Mouse (Mus musculus): Measurements from ENCODE around the gene F8. TPM values are rescaled to one million over a fixed set of nuclear protein-coding genes. Genes with fewer than 3 reads are reported as not detected.
"Not testable (repeated sequence)": the region's sequence is repeated elsewhere in the genome, so short reads cannot be mapped to it uniquely, and the experiment has no call there.

F8 gene
- under 1 TPM; 0.53 to 0.96 (median 0.72) TPM for total RNA-seq (2022)

DNA sequence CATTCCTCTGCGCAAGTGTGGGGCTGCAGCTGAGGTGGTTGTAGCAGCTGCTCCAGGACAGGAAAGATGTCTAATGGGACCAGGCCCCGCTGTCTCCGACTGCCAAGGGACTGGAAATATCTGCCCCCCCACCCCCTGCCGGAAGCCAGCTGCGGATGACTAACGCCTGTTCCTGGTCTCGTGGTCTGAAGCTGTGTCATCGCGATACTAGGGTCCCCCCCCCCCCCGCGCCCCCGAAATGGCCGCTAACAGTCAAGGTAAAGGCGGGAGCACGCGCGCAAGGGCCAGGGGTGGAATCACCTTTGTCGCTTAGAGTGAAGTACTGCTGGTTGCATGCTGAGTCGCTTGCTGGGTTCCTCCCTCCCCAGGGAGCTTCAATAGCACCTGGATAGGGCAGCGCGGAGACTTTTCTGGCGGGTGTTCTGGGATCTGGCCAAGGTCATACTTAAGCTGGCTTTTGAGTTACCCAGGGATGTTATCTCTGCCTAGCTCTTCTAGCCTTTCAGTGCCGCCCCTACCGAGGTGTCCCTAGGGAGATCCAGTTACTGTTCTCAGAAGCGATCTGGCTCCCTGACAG lies at the start of gene F8, which contains the start of gene Fundc2:
F8 (minus strand) TSS at position 421 of the 577 bp plus-strand sequence.
Fundc2 (plus strand) TSS at position 205 of the 577 bp plus-strand sequence.
- peak; percentile 71 to 73 for DNase-seq (ENCODE audit: low spot score in 2 of 2)

DNA sequence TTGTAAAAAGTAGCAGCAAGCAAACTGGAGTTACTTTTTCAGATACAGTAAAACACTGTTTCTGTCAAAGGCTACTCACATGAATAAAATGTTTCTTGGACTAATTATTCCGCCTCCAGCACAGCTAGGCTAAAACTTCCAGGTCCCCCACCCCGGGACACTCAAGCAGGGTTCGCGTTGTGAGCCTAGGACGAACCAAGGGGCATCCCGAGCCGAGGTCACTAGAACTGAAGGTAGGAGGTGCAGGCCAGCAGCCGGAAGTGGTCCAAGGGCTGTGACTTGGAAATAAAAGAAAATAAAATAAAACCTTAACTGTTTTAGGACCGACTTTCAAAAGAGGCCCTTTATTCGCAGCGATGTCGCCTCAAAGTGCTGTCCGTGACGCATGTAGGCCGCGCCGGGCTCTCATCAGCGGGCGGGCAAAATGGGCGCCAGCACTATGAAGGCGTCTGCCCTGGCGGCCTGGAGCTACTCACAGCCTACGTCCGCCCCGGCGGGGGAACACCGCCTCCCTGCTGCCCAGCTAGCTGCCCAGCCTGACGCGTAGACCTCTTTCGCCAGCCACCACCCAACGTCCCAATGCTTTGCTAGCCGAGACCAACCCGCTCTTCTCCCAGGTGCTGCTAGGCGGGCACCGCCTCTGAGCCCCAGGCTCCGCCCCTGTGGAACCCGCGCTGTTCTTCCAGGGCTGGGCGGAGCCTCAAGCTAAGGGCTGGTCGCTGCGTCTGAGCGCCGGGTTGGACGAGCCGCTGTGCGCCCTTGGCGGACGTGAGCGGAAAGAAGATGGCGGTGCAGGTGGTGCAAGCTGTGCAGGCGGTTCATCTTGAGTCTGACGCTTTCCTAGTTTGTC lies 33.7 kb upstream of the F8 start, which contains the start of the genes Cmc4, Mtcp1 and Brcc3:
Cmc4 (minus strand) TSS at position 649 of the 850 bp plus-strand sequence.
Mtcp1 (minus strand) TSS at position 653 of the 850 bp plus-strand sequence.
Brcc3 (plus strand) TSS at position 693 of the 850 bp plus-strand sequence.
- DNase-seq (ENCODE audit: low spot score in 2 of 2): peak; percentile 73 to 84

DNA sequence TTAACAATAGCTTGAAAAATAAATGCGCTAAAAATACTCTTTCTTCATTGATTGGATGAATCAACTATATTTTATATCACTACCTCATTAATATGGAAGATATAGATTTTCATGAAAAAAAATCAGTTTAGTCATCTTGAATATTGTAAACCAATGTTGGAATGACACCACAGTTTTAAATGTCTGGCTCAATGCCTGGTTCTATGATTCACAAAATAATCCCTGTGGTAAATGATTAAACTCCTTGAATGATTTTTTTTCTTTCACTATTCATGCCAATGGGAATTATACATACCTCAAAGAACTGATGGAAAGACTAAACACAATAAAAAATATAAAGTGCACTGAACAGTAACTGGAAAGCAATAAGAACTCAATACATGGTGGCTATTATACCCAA lies 27.3 kb upstream of the F8 start:
- no peak for DNase-seq (ENCODE audit: low spot score in 2 of 2)

DNA sequence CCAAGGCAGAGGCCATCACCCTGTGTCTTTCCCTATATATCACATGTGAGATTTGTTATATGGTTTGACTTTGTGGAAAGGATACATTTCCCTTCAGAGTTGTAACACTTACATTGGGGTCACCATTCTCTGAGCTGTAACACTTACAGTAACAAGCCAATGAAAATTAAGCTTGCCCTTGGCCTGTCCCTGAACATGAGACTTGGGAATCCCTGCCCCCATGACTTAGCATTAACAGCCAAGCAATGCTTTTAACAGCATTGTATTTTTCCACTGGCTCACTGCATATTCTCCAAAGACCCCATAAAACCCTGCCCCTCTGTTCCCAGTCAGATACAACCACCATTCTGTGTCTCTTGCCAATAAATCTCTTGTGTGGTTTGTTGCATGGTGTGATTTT lies 20.9 kb upstream of the F8 start:
- DNase-seq (ENCODE audit: low spot score in 2 of 2): no peak

DNA sequence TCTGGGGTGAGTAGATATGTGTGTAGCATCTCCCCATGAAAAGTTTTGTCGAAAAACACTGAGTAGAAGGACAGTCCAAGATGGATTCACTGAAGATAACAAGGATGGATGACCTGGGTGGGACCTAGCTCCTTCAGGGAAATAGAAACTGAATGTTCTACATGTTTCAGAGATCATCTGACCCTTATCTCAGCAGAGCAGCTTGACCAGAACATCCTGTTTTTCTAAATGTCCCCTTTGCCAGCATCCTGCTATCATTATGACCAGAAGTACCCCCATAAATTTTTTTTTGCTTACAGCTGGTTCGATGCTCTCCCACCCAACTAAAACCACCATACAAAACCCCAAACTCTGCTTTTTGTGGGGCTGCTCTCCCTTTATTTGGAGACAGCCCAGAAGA lies 20.3 kb upstream of the F8 start:
- no peak for DNase-seq (ENCODE audit: low spot score in 2 of 2)

DNA sequence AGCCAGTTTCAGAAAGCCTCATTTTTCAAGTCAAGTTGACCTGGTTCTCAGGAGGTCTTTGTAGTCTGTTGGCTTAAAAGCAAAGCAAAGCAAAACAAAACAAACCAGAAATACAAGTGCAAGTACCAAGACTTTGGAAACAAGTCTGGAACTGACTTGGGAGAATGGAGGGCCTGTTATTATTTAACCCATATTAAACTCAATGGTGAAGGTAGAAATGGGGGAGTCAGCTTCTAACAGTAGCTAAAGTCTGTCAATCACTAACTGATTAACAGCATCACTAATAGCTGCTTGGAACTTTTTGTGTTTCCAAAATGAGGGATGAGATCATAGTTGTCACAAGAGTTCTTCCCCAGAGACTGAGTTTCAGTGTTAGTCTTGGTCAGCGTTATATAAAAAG lies 17.1 kb upstream of the F8 start:
- no peak for DNase-seq (ENCODE audit: low spot score in 2 of 2)

DNA sequence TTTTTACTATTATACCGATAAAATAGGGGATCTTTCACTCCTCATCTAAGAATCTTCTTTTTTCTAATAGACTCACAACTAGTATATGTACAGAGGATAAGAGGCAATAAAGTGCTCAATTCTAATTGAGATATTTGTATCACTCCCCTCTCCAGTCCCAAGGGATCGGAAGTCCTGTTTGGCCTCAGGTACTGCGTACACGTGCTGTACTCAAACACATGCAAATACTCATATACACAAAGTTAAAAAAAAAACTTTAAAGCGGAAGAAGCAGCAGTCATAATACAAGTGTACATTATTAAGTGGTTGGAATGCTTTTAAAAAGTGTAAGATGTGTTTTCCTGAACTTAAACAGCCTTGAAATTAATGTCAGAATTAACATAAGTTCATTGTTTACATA lies 716 bp downstream of the F8 start:
- DNase-seq (ENCODE audit: low spot score in 2 of 2): no peak

DNA sequence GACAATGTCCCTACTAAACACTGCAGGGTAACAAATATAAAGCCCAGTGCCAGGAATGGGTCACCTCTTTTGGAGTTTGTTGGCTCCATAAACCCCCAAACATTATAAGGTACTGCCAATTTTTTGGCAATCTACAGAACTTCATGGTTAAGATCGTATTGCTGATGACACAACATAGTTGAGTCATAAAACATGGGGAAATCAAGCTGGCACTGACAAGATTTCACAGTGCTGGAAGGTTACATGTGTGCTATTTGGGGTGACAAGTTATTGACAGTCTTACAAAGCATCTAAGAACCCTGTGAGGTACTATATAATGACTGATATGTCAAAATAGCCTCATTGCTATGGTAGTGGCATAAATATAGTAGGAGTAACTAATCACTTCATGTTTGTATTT lies 1.2 kb downstream of the F8 start:
- DNase-seq (ENCODE audit: low spot score in 2 of 2): no peak

DNA sequence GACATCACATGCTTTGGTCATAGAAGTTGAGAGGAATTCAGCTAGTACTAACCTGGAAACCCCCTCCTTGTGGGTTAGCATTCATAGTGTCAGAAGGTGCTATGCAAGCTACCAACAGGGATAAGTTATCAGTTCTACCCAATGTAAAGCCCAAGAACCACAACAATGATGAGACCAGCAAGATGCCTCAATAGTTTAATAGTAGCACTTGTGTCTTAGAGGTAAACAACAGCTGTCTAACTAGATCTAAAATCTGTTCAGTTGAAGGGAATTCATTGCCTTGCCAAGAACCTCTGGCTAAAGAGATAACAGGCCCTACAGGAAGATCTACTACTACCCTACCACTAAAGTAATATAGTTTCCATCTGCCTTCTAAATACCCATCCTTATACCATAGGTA lies 5.6 kb downstream of the F8 start:
- DNase-seq (ENCODE audit: low spot score in 2 of 2): no peak

DNA sequence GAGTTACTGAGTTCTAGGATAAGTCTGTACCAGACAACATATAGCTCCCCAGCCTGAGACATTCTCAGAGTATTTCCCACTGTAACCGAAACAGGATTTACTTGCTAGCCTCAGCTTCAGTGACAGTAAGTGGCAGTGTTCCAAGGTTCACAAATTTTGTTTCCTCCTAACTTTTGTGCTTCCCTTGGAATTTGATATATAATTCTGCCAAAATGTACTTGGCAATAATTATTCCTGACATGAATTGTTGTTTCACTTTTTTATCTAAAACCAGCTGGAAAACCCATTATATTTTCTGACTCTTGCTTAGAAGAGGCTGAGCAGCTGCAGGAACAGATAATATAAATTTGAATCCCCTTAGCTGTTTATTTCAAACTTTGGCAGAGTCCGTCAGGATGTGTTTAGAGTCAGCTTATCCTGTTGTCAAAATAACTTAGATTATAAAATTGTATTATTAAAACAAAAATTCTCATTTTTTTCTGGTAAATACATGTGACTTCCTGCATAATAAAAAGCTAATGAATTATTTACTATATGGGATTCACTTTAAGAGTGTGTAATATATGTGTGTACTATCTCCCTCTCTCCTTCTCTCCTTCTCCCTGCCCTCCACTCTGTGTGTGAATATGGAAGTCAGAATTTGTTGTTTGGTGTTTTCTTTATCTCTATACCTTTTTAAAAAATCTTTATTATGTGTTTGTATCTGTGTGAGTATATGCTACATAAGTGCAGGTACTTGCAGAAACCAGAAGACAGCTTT lies 9.6 kb downstream of the F8 start:
- DNase-seq (ENCODE audit: low spot score in 2 of 2): no peak

DNA sequence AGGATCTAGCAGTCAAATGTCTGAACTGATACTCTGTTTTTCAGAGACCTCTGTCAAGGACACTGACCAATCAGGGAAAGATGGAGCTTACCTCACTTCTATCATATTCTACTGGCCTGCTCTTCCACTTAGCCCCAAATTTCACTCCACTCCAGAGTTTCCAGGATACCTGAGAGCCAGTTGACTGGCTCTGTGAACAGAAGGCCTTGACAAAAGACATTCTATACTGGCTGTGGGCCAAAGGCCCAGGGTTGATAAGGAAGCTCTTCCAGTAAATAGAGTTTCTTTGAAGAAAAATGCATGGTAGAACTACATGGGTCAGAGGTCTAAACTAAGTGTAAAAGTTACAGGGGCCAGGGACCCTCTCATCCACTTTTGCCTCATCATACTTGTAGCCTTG lies 12.2 kb downstream of the F8 start:
- DNase-seq (ENCODE audit: low spot score in 2 of 2): no peak

DNA sequence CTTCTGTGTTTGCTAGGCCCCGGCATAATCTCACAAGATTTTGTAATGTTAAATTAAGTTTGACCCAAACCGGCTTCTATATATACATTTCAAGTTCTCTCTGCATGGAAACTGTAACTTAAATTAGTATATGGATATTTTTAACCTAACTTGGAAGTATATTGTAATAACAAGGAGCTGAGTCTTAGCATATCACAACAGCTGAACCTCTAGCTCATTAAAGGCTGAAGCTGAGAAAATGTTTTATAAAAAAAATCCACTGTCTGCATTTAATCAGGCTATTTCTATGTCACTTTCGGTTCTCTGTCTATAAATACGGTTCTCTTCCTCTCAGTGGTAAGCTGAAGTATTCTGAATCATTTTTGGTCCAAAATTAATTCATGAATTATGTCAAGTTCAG lies 58.9 kb downstream of the F8 start:
- no peak for DNase-seq (ENCODE audit: low spot score in 2 of 2)

DNA sequence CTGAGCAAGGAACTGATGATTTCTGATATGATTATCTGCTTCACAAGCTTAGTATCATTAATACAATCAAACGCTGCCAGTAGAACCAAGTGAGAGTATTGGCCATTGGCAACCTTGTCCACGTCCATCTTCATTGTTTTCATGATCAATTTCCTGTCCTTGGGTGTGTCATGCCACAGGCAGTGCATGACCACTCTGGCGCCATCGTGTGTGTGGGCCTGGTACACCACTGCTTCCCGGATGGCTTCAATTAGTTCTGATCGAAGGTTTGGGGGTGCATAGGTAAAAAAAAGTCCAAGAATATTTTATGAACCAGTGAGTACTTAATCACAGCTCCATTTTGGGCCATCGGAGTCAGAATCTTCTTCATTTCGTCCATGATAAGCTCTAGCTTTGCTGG lies 110.7 kb downstream of the F8 start:
- DNase-seq (ENCODE audit: low spot score in 2 of 2): no peak

DNA sequence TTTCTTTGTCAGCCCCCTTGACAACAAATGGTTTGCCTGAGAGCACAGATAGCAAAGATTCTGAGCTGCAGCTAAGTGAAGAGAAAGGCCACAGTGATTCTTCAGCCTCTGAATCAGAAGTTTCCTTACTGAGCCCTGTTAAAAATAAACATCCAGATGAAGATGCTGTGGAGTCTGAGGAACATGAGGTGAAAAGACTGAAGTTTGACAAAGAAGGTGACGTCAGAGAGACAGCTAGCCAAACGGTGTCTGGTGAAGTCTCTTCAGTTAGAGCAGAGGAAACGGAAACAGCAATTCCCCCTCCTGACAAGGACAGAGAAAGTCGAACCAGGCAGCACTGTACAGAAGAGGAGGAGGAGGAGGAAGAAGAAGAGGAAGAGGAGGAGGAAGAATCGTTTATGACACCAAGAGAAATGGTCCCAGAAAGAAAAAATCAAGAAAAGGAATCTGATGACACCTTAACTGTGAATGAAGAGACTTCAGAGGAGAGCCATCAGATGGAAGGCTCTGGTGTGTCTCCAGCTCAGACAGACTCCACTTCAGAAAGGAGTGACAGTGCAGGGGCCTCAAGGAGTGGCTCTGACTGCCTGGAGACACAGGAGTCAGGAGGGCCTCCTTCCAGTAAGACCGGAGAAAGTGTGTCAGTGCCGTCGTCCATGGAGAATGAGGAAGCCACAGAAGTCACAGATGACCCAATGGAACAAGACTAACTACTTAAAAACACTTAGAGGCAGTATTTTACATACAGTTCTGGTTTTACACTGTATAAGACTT lies 148.6 kb downstream of the F8 start:
- DNase-seq (ENCODE audit: low spot score in 2 of 2): not testable (repeated sequence)

DNA sequence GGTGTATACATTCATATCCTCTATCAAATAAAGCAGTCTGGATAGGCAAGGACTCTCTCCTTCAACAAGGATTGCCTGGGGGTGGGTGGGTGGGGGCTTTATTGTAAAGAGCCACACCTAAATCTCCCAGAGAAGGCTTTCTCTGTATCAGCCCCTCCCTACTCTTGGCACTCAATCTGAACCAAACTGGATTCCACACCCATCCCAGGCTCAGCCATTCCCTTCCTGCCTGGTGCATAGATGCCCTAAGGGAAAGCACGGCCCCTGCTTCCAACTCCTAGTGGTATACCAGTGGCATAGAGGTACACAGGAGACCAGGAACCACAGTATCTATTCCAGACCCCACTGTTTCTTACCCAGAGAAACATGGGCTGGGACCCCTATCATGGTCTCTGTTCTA lies 151.0 kb downstream of the F8 start:
- no peak for DNase-seq (ENCODE audit: low spot score in 2 of 2)

DNA sequence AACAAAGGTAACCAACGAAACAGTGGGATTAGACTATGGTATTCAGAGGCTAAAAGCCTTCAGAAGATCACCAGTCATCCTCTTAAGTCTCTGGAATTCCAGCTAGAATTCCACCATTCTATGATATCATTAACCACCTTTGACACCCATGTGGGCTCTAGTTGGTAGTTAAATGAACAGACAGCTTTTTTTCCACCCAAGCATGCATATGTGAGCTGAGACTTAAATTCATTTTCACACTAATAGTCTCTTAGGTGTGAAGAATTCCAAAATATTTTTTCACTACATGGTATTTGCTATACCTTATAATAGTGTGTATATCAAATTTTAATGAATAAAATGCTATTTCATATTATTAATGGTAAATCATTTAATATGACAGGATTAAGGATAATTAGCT lies 218.7 kb downstream of the F8 start, which contains the start of gene Smim9:
Smim9 (minus strand) TSS at position 101 of the 400 bp plus-strand sequence.
- no peak for DNase-seq (ENCODE audit: low spot score in 2 of 2)

DNA sequence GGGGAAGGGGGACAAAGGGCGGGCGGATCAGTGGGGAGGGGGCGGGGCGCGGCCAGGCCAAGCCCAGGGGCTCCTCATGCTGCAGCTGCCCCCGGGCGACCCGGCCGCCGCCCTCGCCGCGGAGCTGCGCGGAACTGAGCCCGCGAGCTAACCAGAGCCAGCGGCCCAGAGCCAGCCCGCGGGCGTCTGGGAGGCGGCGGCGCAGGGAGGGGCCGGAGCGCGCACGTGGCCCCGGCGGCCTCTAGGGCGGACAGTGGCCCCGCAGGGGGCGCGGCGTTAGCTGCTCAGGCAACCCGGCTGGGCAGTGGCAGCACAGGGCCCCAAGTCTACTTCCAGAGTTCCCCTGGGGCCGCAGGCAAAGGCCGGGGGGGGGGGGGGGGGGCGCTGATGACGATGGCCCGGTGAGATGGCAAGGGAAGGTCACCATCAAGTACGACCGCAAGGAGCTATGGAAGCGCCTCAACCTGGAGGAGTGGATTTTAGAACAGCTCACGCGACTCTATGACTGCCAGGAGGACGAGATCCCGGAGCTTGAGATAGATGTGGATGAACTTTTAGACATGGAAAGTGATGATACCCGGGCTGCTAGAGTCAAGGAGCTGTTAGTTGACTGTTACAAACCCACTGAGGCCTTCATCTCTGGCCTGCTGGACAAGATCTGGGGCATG lies 226.7 kb downstream of the F8 start:
- peak; percentile 30 to 39 for DNase-seq (ENCODE audit: low spot score in 2 of 2)

DNA sequence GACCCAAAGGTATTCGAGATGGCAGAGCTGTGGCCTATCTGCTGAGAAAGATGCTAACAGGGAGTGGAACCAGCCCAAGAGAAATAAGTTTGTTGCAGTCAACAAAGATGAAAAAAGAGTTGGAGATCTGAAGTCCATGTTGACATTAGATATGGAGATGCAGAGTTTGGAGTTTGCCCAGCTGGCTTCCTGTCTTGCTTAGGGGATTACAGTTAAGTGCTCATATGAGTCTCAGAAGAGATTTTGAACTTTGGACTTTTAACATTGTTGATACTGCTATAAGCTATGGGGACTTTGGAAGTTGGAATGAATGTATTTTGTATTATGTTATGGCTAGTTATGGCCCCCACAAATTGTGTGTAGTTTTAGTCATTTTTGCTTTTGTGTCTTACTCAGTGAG lies 230.2 kb downstream of the F8 start:
- no peak for DNase-seq (ENCODE audit: low spot score in 2 of 2)

DNA sequence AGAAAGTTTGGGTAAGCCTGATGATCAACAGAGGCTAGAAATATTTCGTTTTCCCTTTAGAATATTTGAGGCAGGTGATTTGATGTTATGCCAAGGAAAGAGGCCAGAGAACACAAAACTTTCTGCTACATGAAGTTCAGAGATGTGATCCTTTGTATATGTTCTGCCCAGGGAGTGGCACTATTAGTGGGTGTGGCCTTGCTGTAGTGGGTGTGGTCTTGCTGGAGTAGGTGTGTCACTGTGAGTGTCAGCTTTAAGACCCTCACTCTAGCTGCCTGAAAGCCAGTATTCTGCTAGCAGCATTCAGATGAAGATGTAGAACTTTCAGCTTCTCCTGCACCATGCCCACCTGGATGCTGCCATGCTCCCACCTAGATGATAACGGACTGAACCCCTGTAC lies 232.1 kb downstream of the F8 start:
- no peak for DNase-seq (ENCODE audit: low spot score in 2 of 2)

DNA sequence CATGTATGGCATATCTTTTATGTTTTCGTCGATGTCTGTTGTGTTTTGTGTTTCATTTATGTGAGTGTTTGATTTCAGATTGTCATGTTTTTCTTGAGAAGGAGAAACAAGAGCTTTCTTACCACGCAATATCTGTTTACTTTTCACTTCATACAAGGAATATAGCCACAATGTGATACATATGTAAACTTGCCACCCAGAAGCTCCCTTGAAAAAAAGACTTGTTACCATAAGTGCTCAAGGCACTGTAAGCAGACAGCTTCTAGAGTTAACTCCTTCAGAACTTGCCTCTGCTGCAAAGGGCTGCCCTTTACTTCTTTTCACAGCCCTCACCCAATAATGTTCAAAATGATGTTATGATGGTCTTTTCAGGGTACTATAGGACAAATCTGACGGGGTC lies 234.0 kb downstream of the F8 start:
- no peak for DNase-seq (ENCODE audit: low spot score in 2 of 2)

DNA sequence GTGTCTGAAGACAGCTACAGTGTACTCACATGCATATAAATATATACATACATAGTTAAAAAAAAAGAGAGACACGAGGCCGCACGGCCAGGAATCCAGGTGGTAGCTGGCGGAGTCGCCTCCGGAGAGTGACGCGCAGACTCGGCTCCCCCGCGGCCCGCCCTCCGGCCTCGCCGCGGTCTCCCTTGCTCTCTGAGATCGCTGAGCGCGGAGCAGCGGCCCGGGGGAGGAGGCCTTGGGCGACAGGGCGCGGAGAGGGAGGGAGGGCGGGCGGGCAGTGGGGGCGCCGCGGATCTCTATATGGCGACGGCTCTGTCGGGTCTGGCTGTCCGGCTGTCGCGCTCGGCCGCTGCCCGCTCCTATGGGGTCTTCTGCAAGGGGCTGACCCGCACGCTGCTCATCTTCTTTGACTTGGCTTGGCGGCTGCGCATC lies 239.3 kb downstream of the F8 start:
- not testable (repeated sequence) for DNase-seq (ENCODE audit: low spot score in 2 of 2)

Data from gastrocnemius, adult 8-10 months (tissue).